Mouse (Mus musculus) limb, embryonic 14.5 days (tissue): Measurements from ENCODE around the gene Pde9a. TPM values are rescaled to one million over a fixed set of nuclear protein-coding genes. Genes with fewer than 3 reads are reported as not detected.

Experiments used
- ATAC-seq: fragments of 200-750 bp; cut with Nextera tagmentation; 2 replicates; pipeline ENCODE4 v1.8.0; 2017; ENCODE audit warnings: low read depth, moderate number of reproducible peaks, moderate TSS enrichment; ENCODE audit not compliant: low FRiP score
- DNase-seq: peaks from one replicate; pipeline ENCODE4 v3.0.0-alpha.2; 2015; ENCODE audit warnings: low spot score
- H3K27ac ChIP-seq: fragments of 300-500 bp; sonication (generic); replicated peaks from 2 replicates; pipeline ENCODE4 v1.5.1; 2014; ENCODE audit warnings: low read depth, mild to moderate bottlenecking, low read length, moderate library complexity, mixed read lengths
- H3K27me3 ChIP-seq: fragments of 300-500 bp; sonication (generic); 2 replicates; pipeline ENCODE4 v1.6.1; 2014; ENCODE audit warnings: low read length, mixed read lengths; ENCODE audit not compliant: control insufficient read depth, insufficient read depth
- H3K36me3 ChIP-seq: fragments of 300-500 bp; sonication (generic); 2 replicates; pipeline ENCODE4 v1.6.1; 2014; ENCODE audit warnings: mild to moderate bottlenecking, low read length, moderate library complexity, mixed read lengths; ENCODE audit not compliant: control insufficient read depth, insufficient read depth
- H3K4me1 ChIP-seq: fragments of 300-500 bp; sonication (generic); 2 replicates; pipeline ENCODE4 v1.6.1; 2014; ENCODE audit warnings: antibody characterized with exemption, low read length, mixed read lengths; ENCODE audit not compliant: control insufficient read depth, insufficient read depth
- H3K4me2 ChIP-seq: fragments of 300-500 bp; sonication (generic); replicated peaks from 2 replicates; pipeline ENCODE4 v1.6.1; 2014; ENCODE audit warnings: low read depth, mild to moderate bottlenecking, low read length, moderate library complexity; ENCODE audit not compliant: severe bottlenecking
- H3K4me3 ChIP-seq: fragments of 300-500 bp; sonication (generic); replicated peaks from 2 replicates; pipeline ENCODE4 v1.5.1; 2014; ENCODE audit warnings: low read length
- H3K9ac ChIP-seq: fragments of 300-500 bp; sonication (generic); 2 replicates; pipeline ENCODE4 v1.6.1; 2014; ENCODE audit warnings: mild to moderate bottlenecking, low read depth, low read length, moderate library complexity; ENCODE audit not compliant: severe bottlenecking
- H3K9me3 ChIP-seq: fragments of 300-500 bp; sonication (generic); 2 replicates; pipeline ENCODE4 v1.6.1; 2016; ENCODE audit warnings: low read length; ENCODE audit not compliant: control insufficient read depth
- POLR2A ChIP-seq: fragments of 200-500 bp; IDR thresholded peaks from 2 replicates; pipeline ENCODE4 v1.8.0; 2012; ENCODE audit warnings: inconsistent platforms, mild to moderate bottlenecking, moderate library complexity, borderline replicate concordance; ENCODE audit not compliant: insufficient read depth, insufficient read length; ENCODE audit errors: extremely low read depth
- WGBS: fragments of 180-500 bp; shearing (Covaris S2); extraction: QIAGEN DNeasy Blood & Tissue Kit; methylation state at CpG from one replicate; pipeline ENCODE4 v1.1.7; 2014; 5-methylcytosine and 5-hydroxymethylcytosine counted together
- polyA plus RNA-seq, 2 experiments: library from polyadenylated mRNA; depleted of rRNA in 1 of 2; stranded (reverse) in 1 of 2; unstranded in 1 of 2; fragments of >200 nt; fragmentation: Nextera tagmentation in 1 of 2; extraction: Ambion mirVana in 1 of 2; gene quantifications; 2 replicates each; pipeline versions ENCODE4 v1.2.1 to v1.2.3; 2012 to 2014

Gene Pde9a
- polyA plus RNA-seq, 2 experiments, result 27.2 to 47.3 TPM

- Histone ChIP-seq H3K4me2 (peak overlapping the region; percentile 39), H3K27ac (no peak overlapping the region), H3K36me3 (peaks cover 12% of the 10 kb centered on the region), H3K4me1 (peaks cover 29% of the 10 kb centered on the region), H3K4me3 (0 out of 2 replicates have a peak overlapping the region, but pooled peaks have one; percentile 13), H3K9me3 (peaks cover 6% of the 10 kb centered on the region; the same call in 1 of the 2 replicates), H3K27me3 (no peaks in the 10 kb centered on the region), H3K9ac (peak overlapping the region; percentile 18; the same call in 1 of the 2 replicates)
- ATAC-seq, result peak; percentile 48
- TF ChIP-seq POLR2A, result no peak
- 14% methylated on average over 5 of the region's 5 CpGs for WGBS
- no peak for DNase-seq
Observed at GRCm38 (mm10) chr17:31432878-31433281, 46.9 kb downstream of the Pde9a start.

- ATAC-seq (no peak), DNase-seq (no peak)
- no peak for TF ChIP-seq POLR2A
- H3K27me3 ChIP-seq, result no peaks in the 10 kb centered on the region
- H3K9me3 ChIP-seq, result peaks cover 6% of the 10 kb centered on the region; the same call in 1 of the 2 replicates
- peak overlapping the region; percentile 39 for H3K4me2 ChIP-seq
- H3K4me1 ChIP-seq, result peaks cover 28% of the 10 kb centered on the region
- WGBS, result 24% methylated on average over 13 of the region's 13 CpGs
- no peak overlapping the region for H3K27ac ChIP-seq
- H3K4me3 ChIP-seq, result 0 out of 2 replicates have a peak overlapping the region, but pooled peaks have one; percentile 13
- 0 out of 2 replicates have a peak overlapping the region, but pooled peaks have one; percentile 18 for H3K9ac ChIP-seq
- H3K36me3 ChIP-seq, result peaks cover 12% of the 10 kb centered on the region
Observed at GRCm38 (mm10) chr17:31433401-31433928, 47.5 kb downstream of the Pde9a start.

GRCm38 (mm10) chr17:31433978-31434797, 48.2 kb downstream of the Pde9a start:
- 11% methylated on average over 16 of the region's 16 CpGs for WGBS
- H3K27ac ChIP-seq, result no peak overlapping the region; the same call in 1 of the 2 replicates
- H3K27me3 ChIP-seq, result no peaks in the 10 kb centered on the region
- no peak for TF ChIP-seq POLR2A
- H3K36me3 ChIP-seq, result peaks cover 12% of the 10 kb centered on the region
- peak overlapping the region; percentile 39; the same call in 1 of the 2 replicates for H3K4me2 ChIP-seq
- 0 out of 2 replicates have a peak overlapping the region, but pooled peaks have one; percentile 5 for H3K9ac ChIP-seq
- ATAC-seq (no peak), DNase-seq (no peak)
- peaks cover 4% of the 10 kb centered on the region; the same call in 1 of the 2 replicates for H3K9me3 ChIP-seq
- peaks cover 28% of the 10 kb centered on the region for H3K4me1 ChIP-seq
- H3K4me3 ChIP-seq, result no peak overlapping the region

GRCm38 (mm10) chr17:31434825-31435325, 48.9 kb downstream of the Pde9a start:
- Histone ChIP-seq H3K36me3 (peaks cover 6% of the 10 kb centered on the region; the same call in 1 of the 2 replicates), H3K27ac (no peak overlapping the region), H3K27me3 (no peaks in the 10 kb centered on the region), H3K4me1 (peaks cover 28% of the 10 kb centered on the region), H3K4me2 (peak overlapping the region; percentile 39; the same call in 1 of the 2 replicates), H3K9me3 (no peaks in the 10 kb centered on the region), H3K4me3 (no peak overlapping the region), H3K9ac (0 out of 2 replicates have a peak overlapping the region, but pooled peaks have one; percentile 5)
- no peak for DNase-seq
- no peak for TF ChIP-seq POLR2A
- 8% methylated on average over 8 of the region's 8 CpGs for WGBS
- ATAC-seq, result no peak
